Mouse (Mus musculus) monocyte, adult 2 months (primary cell): ENCODE measurements around the gene Ttll5.

Experiments
- DNase-seq, 2 experiments: peaks; one replicate each; pipeline ENCODE4 v3.0.0; 2022; ENCODE audit warnings: low spot score in 2 of 2, low read depth in 1 of 2

Ttll5 gene

GRCm38 (mm10) chr12:85824438-85825264, at the start of gene Ttll5, which contains the start of gene Erg28:
Ttll5 (plus strand) TSS chr12:85824659.
Erg28 (minus strand) TSS chr12:85824550.
- DNase-seq, result peak; percentile 81 to 93

- DNase-seq, result no peak
These were observed 45.5 kb upstream of the Ttll5 start for GRCm38 (mm10) chr12:85778962-85779361.

- DNase-seq, result no peak
These were observed 44.8 kb upstream of the Ttll5 start for GRCm38 (mm10) chr12:85779707-85780106.

- no peak for DNase-seq
These were observed 42.9 kb upstream of the Ttll5 start for GRCm38 (mm10) chr12:85781606-85782005.

GRCm38 (mm10) chr12:85784916-85785815, 39.3 kb upstream of the Ttll5 start:
- DNase-seq, result no peak

GRCm38 (mm10) chr12:85792158-85792557, 32.3 kb upstream of the Ttll5 start:
- no peak for DNase-seq

- no peak for DNase-seq
These were observed 31.6 kb upstream of the Ttll5 start for GRCm38 (mm10) chr12:85792821-85793346.

GRCm38 (mm10) chr12:85794094-85794493, 30.4 kb upstream of the Ttll5 start:
- DNase-seq, result no peak

- DNase-seq, result no peak
These were observed 28.9 kb upstream of the Ttll5 start for GRCm38 (mm10) chr12:85795551-85795950.

- DNase-seq, result no peak
These were observed 24.4 kb upstream of the Ttll5 start for GRCm38 (mm10) chr12:85800031-85800430.

GRCm38 (mm10) chr12:85809726-85810125, 14.7 kb upstream of the Ttll5 start:
- DNase-seq, result no peak

GRCm38 (mm10) chr12:85810959-85811358, 13.5 kb upstream of the Ttll5 start:
- DNase-seq, result no peak

- no peak for DNase-seq
These were observed 12.8 kb upstream of the Ttll5 start for GRCm38 (mm10) chr12:85811676-85812075.

GRCm38 (mm10) chr12:85813599-85813998, 10.9 kb upstream of the Ttll5 start:
- no peak for DNase-seq

GRCm38 (mm10) chr12:85822051-85822450, 2.4 kb upstream of the Ttll5 start:
- no peak for DNase-seq

GRCm38 (mm10) chr12:85825361-85825760, 902 bp downstream of the Ttll5 start:
- no peak for DNase-seq

- no peak for DNase-seq
These were observed 1.4 kb downstream of the Ttll5 start for GRCm38 (mm10) chr12:85825822-85826221.

GRCm38 (mm10) chr12:85828856-85829255, 4.4 kb downstream of the Ttll5 start:
- DNase-seq, result no peak

- DNase-seq, result no peak
These were observed 5.4 kb downstream of the Ttll5 start for GRCm38 (mm10) chr12:85829866-85830265.

GRCm38 (mm10) chr12:85830691-85831090, 6.2 kb downstream of the Ttll5 start:
- no peak for DNase-seq

- DNase-seq, result no peak
These were observed 10.1 kb downstream of the Ttll5 start for GRCm38 (mm10) chr12:85834543-85834942.

- no peak for DNase-seq
These were observed 13.3 kb downstream of the Ttll5 start for GRCm38 (mm10) chr12:85837765-85838164.
